Mouse (Mus musculus) left cerebral cortex, adult 8-10 months (tissue): ENCODE measurements around the gene Gck. TPM values are rescaled to one million over a fixed set of nuclear protein-coding genes. Genes with fewer than 3 reads are reported as not detected.

Experiments
- DNase-seq, 2 experiments: peaks; one replicate each; pipeline ENCODE4 v3.0.0; 2022; ENCODE audit warnings: low spot score in 2 of 2
- total RNA-seq, 4 experiments: library from RNA; stranded (reverse); gene quantifications; 2 replicates each; pipeline ENCODE4 v1.2.4; 2022

The Gck gene
- total RNA-seq, 4 experiments from 2014 or later, result 0.81 to 2.3 (median 1.2) TPM

- no peak for DNase-seq
These were observed 71.2 kb downstream of the Gck start for GRCm38 (mm10) chr11:5878661-5879060.

GRCm38 (mm10) chr11:5877921-5878526, 71.9 kb downstream of the Gck start, which contains the start of gene Pold2:
Pold2 (minus strand) TSS chr11:5878292.
- DNase-seq, result peak; percentile 84 to 97

- no peak for DNase-seq
These were observed 72.5 kb downstream of the Gck start for GRCm38 (mm10) chr11:5877421-5877820.

- DNase-seq, result no peak
These were observed 76.7 kb downstream of the Gck start for GRCm38 (mm10) chr11:5873192-5873591.

- no peak for DNase-seq
These were observed 77.2 kb downstream of the Gck start for GRCm38 (mm10) chr11:5872707-5873106.

GRCm38 (mm10) chr11:5870069-5870468, 79.8 kb downstream of the Gck start:
- no peak for DNase-seq

GRCm38 (mm10) chr11:5869331-5869730, 80.5 kb downstream of the Gck start:
- DNase-seq, result no peak

- DNase-seq, result no peak
These were observed 81.6 kb downstream of the Gck start for GRCm38 (mm10) chr11:5868324-5868723.

GRCm38 (mm10) chr11:5867196-5867595, 82.7 kb downstream of the Gck start:
- DNase-seq, result no peak

- DNase-seq, result no peak
These were observed 87.3 kb downstream of the Gck start for GRCm38 (mm10) chr11:5862394-5863105.

- no peak for DNase-seq
These were observed 88.0 kb downstream of the Gck start, which contains the start of gene Aebp1 for GRCm38 (mm10) chr11:5861678-5862393. Aebp1 (plus strand) TSS chr11:5861947.

GRCm38 (mm10) chr11:5860639-5861038, 89.2 kb downstream of the Gck start:
- no peak for DNase-seq

- DNase-seq, result no peak
These were observed 89.9 kb downstream of the Gck start for GRCm38 (mm10) chr11:5859883-5860550.

GRCm38 (mm10) chr11:5858723-5859122, 91.2 kb downstream of the Gck start:
- no peak for DNase-seq

- no peak for DNase-seq
These were observed 93.3 kb downstream of the Gck start for GRCm38 (mm10) chr11:5856479-5857130.

- peak in 1 of 2 experiments; percentile 57 for DNase-seq
These were observed 94.0 kb downstream of the Gck start for GRCm38 (mm10) chr11:5855902-5856301.

GRCm38 (mm10) chr11:5855481-5855880, 94.4 kb downstream of the Gck start:
- DNase-seq, result no peak

- no peak for DNase-seq
These were observed 97.6 kb downstream of the Gck start for GRCm38 (mm10) chr11:5852314-5852713.

- no peak for DNase-seq
These were observed 98.7 kb downstream of the Gck start for GRCm38 (mm10) chr11:5851021-5851736.
